Mouse (Mus musculus): ENCODE measurements around the gene Cacna1c. TPM values are rescaled to one million over a fixed set of nuclear protein-coding genes. Genes with fewer than 3 reads are reported as not detected.

Gene Cacna1c
- total RNA-seq, 2 experiments from 2014 or later: 233 to 249 TPM

- DNase-seq: peak; percentile 61
These were observed 56.7 kb downstream of the Cacna1c start for GRCm38 (mm10) chr6:119139561-119139960.

- no peak for DNase-seq
These were observed 58.5 kb downstream of the Cacna1c start for GRCm38 (mm10) chr6:119137768-119138167.

GRCm38 (mm10) chr6:119132863-119133262 lies 63.4 kb downstream of the Cacna1c start:
- no peak for DNase-seq

GRCm38 (mm10) chr6:119132111-119132735 lies 64.0 kb downstream of the Cacna1c start:
- DNase-seq: no peak

GRCm38 (mm10) chr6:119129664-119130063 lies 66.6 kb downstream of the Cacna1c start:
- DNase-seq: peak; percentile 73

- DNase-seq: no peak
These were observed 67.7 kb downstream of the Cacna1c start for GRCm38 (mm10) chr6:119128521-119128920.

- DNase-seq: no peak
These were observed 68.1 kb downstream of the Cacna1c start for GRCm38 (mm10) chr6:119128076-119128475.

- DNase-seq: no peak
These were observed 69.2 kb downstream of the Cacna1c start for GRCm38 (mm10) chr6:119126991-119127390.

- no peak for DNase-seq
These were observed 77.8 kb downstream of the Cacna1c start for GRCm38 (mm10) chr6:119118371-119118770.

- DNase-seq: no peak
These were observed 79.9 kb downstream of the Cacna1c start for GRCm38 (mm10) chr6:119116290-119116689.

- peak; percentile 47 for DNase-seq
These were observed 82.9 kb downstream of the Cacna1c start for GRCm38 (mm10) chr6:119113362-119113761.

GRCm38 (mm10) chr6:119110369-119110768 lies 85.8 kb downstream of the Cacna1c start:
- DNase-seq: no peak

- peak; percentile 70 for DNase-seq
These were observed 87.5 kb downstream of the Cacna1c start for GRCm38 (mm10) chr6:119108466-119109394.

- peak; percentile 43 for DNase-seq
These were observed 88.3 kb downstream of the Cacna1c start for GRCm38 (mm10) chr6:119107856-119108465.

- peak; percentile 70 for DNase-seq
These were observed 88.9 kb downstream of the Cacna1c start for GRCm38 (mm10) chr6:119107140-119107855.

- DNase-seq: no peak
These were observed 89.5 kb downstream of the Cacna1c start for GRCm38 (mm10) chr6:119106726-119107125.

- DNase-seq: no peak
These were observed 90.3 kb downstream of the Cacna1c start for GRCm38 (mm10) chr6:119105651-119106595.

GRCm38 (mm10) chr6:119104246-119104645 lies 92.0 kb downstream of the Cacna1c start:
- peak; percentile 84 for DNase-seq

- no peak for DNase-seq
These were observed 93.3 kb downstream of the Cacna1c start for GRCm38 (mm10) chr6:119102936-119103335.

- DNase-seq: no peak
These were observed 96.9 kb downstream of the Cacna1c start for GRCm38 (mm10) chr6:119099333-119099732.

- DNase-seq: no peak
These were observed 99.7 kb downstream of the Cacna1c start for GRCm38 (mm10) chr6:119096481-119096880.
